Mouse (Mus musculus) CH12.LX (cell line): ENCODE measurements around the gene Pcdh15. TPM values are rescaled to one million over a fixed set of nuclear protein-coding genes. Genes with fewer than 3 reads are reported as not detected.

ENCODE experiments used
- DNase-seq: peaks from one replicate; pipeline ENCODE4 v3.0.0-alpha.2; 2013; ENCODE audit errors: extremely low read depth
- H3K27ac ChIP-seq: 2 replicates; pipeline ENCODE4 v1.5.1; 2012; ENCODE audit warnings: low read depth, mild to moderate bottlenecking, control low read depth, moderate library complexity; ENCODE audit not compliant: insufficient read depth
- H3K27me3 ChIP-seq: replicated peaks from 2 replicates; pipeline ENCODE3; 2012; ENCODE audit warnings: inconsistent platforms
- H3K36me3 ChIP-seq, 2 experiments: replicated peaks in 1 of 2; 2 replicates each; pipeline versions ENCODE3 to v1.6.1; 2012; ENCODE audit warnings: inconsistent platforms in 1 of 2, low read length in 1 of 2, mild to moderate bottlenecking in 1 of 2, mixed read lengths in 1 of 2, moderate library complexity in 1 of 2; ENCODE audit not compliant: control insufficient read depth in 1 of 2, insufficient read depth in 1 of 2
- H3K4me1 ChIP-seq, 2 experiments: 2 replicates each; pipeline ENCODE4 v1.6.1; 2012; ENCODE audit warnings: inconsistent platforms in 1 of 2, moderate library complexity in 1 of 2; ENCODE audit not compliant: insufficient read depth in 2 of 2, control insufficient read depth in 1 of 2
- H3K4me2 ChIP-seq: 2 replicates; pipeline ENCODE4 v1.6.1; 2012; ENCODE audit warnings: low read depth, mild to moderate bottlenecking, control low read depth; ENCODE audit not compliant: poor library complexity, insufficient read depth, severe bottlenecking
- H3K4me3 ChIP-seq, 3 experiments: fragments of 150-350 bp in 1 of 3; sonication (generic) in 1 of 3; replicated peaks in 1 of 3; 2 replicates each; pipeline versions ENCODE3 to v1.5.1; 2011 to 2012; ENCODE audit warnings: low read depth in 2 of 3, low read length in 2 of 3, mild to moderate bottlenecking in 2 of 3, moderate library complexity in 2 of 3, control low read depth in 1 of 3, improper control_type of control experiment in 1 of 3, inconsistent platforms in 1 of 3, mixed read lengths in 1 of 3; ENCODE audit not compliant: poor library complexity in 1 of 3
- H3K79me2 ChIP-seq: replicated peaks from 2 replicates; pipeline ENCODE4 v1.6.1; 2012; ENCODE audit warnings: mild to moderate bottlenecking, moderate library complexity; ENCODE audit not compliant: control insufficient read depth, poor library complexity, insufficient read depth, severe bottlenecking; ENCODE audit errors: extremely low read depth
- H3K9ac ChIP-seq: 2 replicates; pipeline ENCODE4 v1.6.1; 2012; ENCODE audit warnings: low read depth, mild to moderate bottlenecking, control low read depth, moderate library complexity; ENCODE audit not compliant: insufficient read depth
- H3K9me3 ChIP-seq: replicated peaks from 2 replicates; pipeline ENCODE3; 2012; ENCODE audit warnings: low read length, inconsistent platforms, mixed read lengths
- CHD1 ChIP-seq: IDR thresholded peaks from 2 replicates; pipeline ENCODE4 v1.6.1; 2012; ENCODE audit warnings: low read depth, low read length, improper control_type of control experiment, inconsistent platforms
- CHD2 ChIP-seq: IDR thresholded peaks from 2 replicates; pipeline ENCODE4 v1.6.1; 2011; ENCODE audit warnings: low read length, improper control_type of control experiment
- ELF1 ChIP-seq: IDR thresholded peaks from 2 replicates; pipeline ENCODE4 v1.6.1; 2014; ENCODE audit warnings: low read depth, mild to moderate bottlenecking, inconsistent platforms, low read length, improper control_type of control experiment
- EP300 ChIP-seq: IDR thresholded peaks from 2 replicates; pipeline ENCODE4 v1.6.1; 2011; ENCODE audit warnings: low read length, improper control_type of control experiment
- JUN ChIP-seq: IDR thresholded peaks from 2 replicates; pipeline ENCODE4 v1.6.1; 2011; ENCODE audit warnings: low read depth, mild to moderate bottlenecking, low read length, improper control_type of control experiment, moderate library complexity; ENCODE audit not compliant: insufficient read depth
- KAT2A ChIP-seq: IDR thresholded peaks from 2 replicates; pipeline ENCODE4 v1.6.1; 2012; ENCODE audit warnings: low read length, improper control_type of control experiment, inconsistent platforms; ENCODE audit not compliant: insufficient replicate concordance
- MAFK ChIP-seq: IDR thresholded peaks from 2 replicates; pipeline ENCODE4 v1.6.1; 2011; ENCODE audit warnings: low read length, improper control_type of control experiment; ENCODE audit not compliant: insufficient replicate concordance
- MAZ ChIP-seq: IDR thresholded peaks from 2 replicates; pipeline ENCODE4 v1.6.1; 2012; ENCODE audit warnings: low read depth, mild to moderate bottlenecking, inconsistent platforms, low read length, improper control_type of control experiment, moderate library complexity
- MEF2A ChIP-seq: IDR thresholded peaks from 2 replicates; pipeline ENCODE4 v1.6.1; 2014; ENCODE audit warnings: low read depth, mild to moderate bottlenecking, inconsistent platforms, low read length, improper control_type of control experiment, borderline replicate concordance
- MXI1 ChIP-seq: IDR thresholded peaks from 2 replicates; pipeline ENCODE4 v1.6.1; 2011; ENCODE audit warnings: mild to moderate bottlenecking, low read depth, low read length, improper control_type of control experiment
- MYC ChIP-seq: IDR thresholded peaks from 2 replicates; pipeline ENCODE4 v1.6.1; 2011; ENCODE audit warnings: low read depth, mild to moderate bottlenecking, improper control_type of control experiment, low read length
- PAX5 ChIP-seq: IDR thresholded peaks from 2 replicates; pipeline ENCODE4 v1.6.1; 2012; ENCODE audit warnings: low read length, inconsistent platforms, mixed read lengths
- POLR2A ChIP-seq: IDR thresholded peaks from 2 replicates; pipeline ENCODE4 v1.6.1; 2011; ENCODE audit warnings: low read depth, mild to moderate bottlenecking, improper control_type of control experiment, low read length
- POLR2AphosphoS2 ChIP-seq: IDR thresholded peaks from 2 replicates; pipeline ENCODE4 v1.6.1; 2011; ENCODE audit warnings: low read depth, low read length, improper control_type of control experiment
- RAD21 ChIP-seq: IDR thresholded peaks from 2 replicates; pipeline ENCODE4 v1.6.1; 2011; ENCODE audit warnings: low read depth, mild to moderate bottlenecking, low read length, improper control_type of control experiment, moderate library complexity
- TCF12 ChIP-seq: IDR thresholded peaks from 2 replicates; pipeline ENCODE4 v1.6.1; 2014; ENCODE audit warnings: low read depth, mild to moderate bottlenecking, inconsistent platforms, low read length, improper control_type of control experiment
- UBTF ChIP-seq: IDR thresholded peaks from 2 replicates; pipeline ENCODE4 v1.6.1; 2012; ENCODE audit warnings: low read depth, mild to moderate bottlenecking, inconsistent platforms, low read length, improper control_type of control experiment, moderate library complexity
- USF1 ChIP-seq: IDR thresholded peaks from 2 replicates; pipeline ENCODE4 v1.6.1; 2014; ENCODE audit warnings: low read depth, mild to moderate bottlenecking, inconsistent platforms, low read length, improper control_type of control experiment
- ZMIZ1 ChIP-seq: IDR thresholded peaks from 2 replicates; pipeline ENCODE4 v1.6.1; 2012; ENCODE audit warnings: low read depth, mild to moderate bottlenecking, inconsistent platforms, low read length, improper control_type of control experiment
- dilution Hi-C: fragments of 300-500 bp; cut with MboI; formaldehyde crosslinking; loops from 2 replicates; pipeline ENCODE4 v1.14.3; 2020; ENCODE audit warnings: low sequenced_read_pairs; ENCODE audit not compliant: extremely low pct_unique_long_range_greater_than_20kb, extremely low pct_ligation_motif_present
- in situ Hi-C: fragments of 300-500 bp; cut with MboI; formaldehyde crosslinking; loops from 3 replicates; pipeline ENCODE4 v1.14.3; 2019; ENCODE audit warnings: low sequenced_read_pairs, low pct_ligation_motif_present, low pct_unique_long_range_greater_than_20kb, mixed read lengths
- polyA plus RNA-seq: library from polyadenylated mRNA; unstranded; fragments of >175 nt; gene quantifications from 2 replicates; pipeline ENCODE4 v1.2.1, GENCODE M21; 2012; ENCODE audit warnings: low read depth; ENCODE audit not compliant: insufficient read length
- total RNA-seq, 2 experiments: library from RNA; depleted of rRNA; stranded (reverse); fragments of 300-350 nt in 1 of 2; fragments of >200 nt in 1 of 2; gene quantifications; 2 replicates each; pipeline ENCODE4 v1.2.3; 2012 to 2014

The Pcdh15 gene
- total and polyA plus RNA-seq, 3 experiments: not detected

DNA sequence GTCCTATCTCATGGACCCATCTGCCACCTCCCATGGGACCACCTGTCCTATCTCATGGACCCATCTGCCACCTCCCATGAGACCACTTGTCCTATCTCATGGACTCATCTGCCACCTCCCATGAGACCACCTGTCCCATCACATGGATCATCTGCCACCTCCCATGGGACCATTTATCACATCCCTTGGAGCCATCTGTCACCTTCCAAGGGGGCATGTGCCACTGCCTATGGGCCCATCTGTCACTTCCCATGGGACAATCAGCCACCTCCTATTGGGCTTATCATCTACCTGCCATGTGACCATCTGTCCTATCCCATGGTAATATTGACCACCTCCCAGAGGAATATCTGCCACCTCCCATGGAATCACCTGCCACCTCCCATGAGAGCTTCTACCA, 832.0 kb downstream of the Pcdh15 start:
- in situ Hi-C loops: no loop called here

DNA sequence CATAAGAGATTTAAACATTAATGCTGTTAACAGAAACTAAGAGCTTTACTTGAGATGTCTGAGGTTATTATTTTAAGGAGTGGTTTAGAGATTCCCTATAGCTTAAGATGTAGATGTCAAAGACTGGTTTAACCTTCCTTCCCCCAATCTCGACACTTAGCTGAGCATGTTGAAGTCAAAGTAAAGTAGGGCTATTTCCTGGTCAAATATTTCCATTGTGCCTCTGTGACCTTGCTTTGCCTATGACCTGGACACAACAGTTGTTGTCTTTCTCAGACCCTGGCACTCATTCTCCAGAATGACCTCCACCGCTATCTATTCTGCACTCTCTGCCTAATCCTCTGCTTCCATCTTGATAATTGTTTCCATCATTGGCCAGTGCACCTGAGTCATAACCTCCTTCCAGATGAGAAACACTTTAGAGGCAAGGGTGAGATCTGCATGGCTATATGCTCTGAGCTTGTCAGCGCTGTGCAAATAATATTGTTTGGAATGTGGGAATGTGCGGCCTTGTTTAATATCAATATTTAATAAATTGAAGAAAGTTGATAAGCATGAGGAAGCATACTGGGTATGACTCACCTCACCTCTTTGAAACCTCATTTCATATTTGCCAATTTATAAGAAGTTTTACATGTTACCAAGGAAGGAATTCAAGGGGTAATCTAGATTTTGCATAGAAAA, 833.0 kb downstream of the Pcdh15 start:
- Histone ChIP-seq H3K4me2 (no peak overlapping the region), H3K79me2 (no peaks in the 10 kb centered on the region), H3K36me3 (no peaks in the 10 kb centered on the region), H3K9ac (no peak overlapping the region), H3K4me1 (no peaks in the 10 kb centered on the region), H3K27ac (no peak overlapping the region), H3K27me3 (no peaks in the 10 kb centered on the region), H3K4me3 (no peak overlapping the region), H3K9me3 (peaks cover 39% of the 10 kb centered on the region)
- dilution Hi-C loops: no loop called here
- in situ Hi-C loops: no loop called here
- TF ChIP-seq USF1: no peak
- TF ChIP-seq TCF12: no peak
- TF ChIP-seq MXI1: no peak
- TF ChIP-seq RAD21: no peak
- no peak for TF ChIP-seq JUN
- TF ChIP-seq KAT2A: no peak
- TF ChIP-seq UBTF: no peak
- TF ChIP-seq MYC: no peak
- no peak for TF ChIP-seq ELF1
- no peak for TF ChIP-seq MEF2A
- no peak for TF ChIP-seq EP300
- TF ChIP-seq CHD2: no peak
- DNase-seq: no peak

More for the DNA sequence above, 832.0 kb downstream of the Pcdh15 start:
- Histone ChIP-seq H3K27ac (no peak overlapping the region), H3K4me2 (no peak overlapping the region), H3K79me2 (no peaks in the 10 kb centered on the region), H3K4me3 (no peak overlapping the region), H3K9me3 (peaks cover 39% of the 10 kb centered on the region), H3K9ac (no peak overlapping the region), H3K36me3 (no peaks in the 10 kb centered on the region), H3K27me3 (no peaks in the 10 kb centered on the region), H3K4me1 (no peaks in the 10 kb centered on the region)
- TF ChIP-seq PAX5: no peak
- dilution Hi-C loops: no loop called here
- no peak for DNase-seq

DNA sequence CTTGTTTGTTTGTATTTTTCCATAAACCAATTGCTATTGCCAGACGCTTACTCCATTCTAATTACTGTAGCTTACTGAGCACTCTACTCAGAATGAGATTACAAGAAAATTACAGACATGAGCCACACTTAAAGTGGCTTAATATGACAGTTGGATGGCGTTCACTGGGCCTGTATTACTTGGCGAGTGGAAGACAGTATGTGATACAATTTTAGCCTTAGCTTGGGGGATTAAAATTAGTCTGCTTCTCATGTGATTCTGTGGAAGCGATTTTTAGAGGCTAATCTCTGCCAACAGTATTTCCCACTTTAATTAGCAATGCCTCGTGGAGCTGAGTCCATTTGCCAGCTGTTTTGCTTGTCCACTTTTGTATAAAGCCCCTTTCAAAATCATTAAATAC, 837.0 kb downstream of the Pcdh15 start:
- dilution Hi-C loops: no loop called here
- Histone ChIP-seq H3K4me1 (no peaks in the 10 kb centered on the region), H3K27me3 (no peaks in the 10 kb centered on the region), H3K4me2 (no peak overlapping the region), H3K36me3 (no peaks in the 10 kb centered on the region), H3K9ac (no peak overlapping the region), H3K27ac (no peak overlapping the region), H3K9me3 (peaks cover 28% of the 10 kb centered on the region), H3K79me2 (no peaks in the 10 kb centered on the region), H3K4me3 (no peak overlapping the region)
- in situ Hi-C loops: no loop called here
- TF ChIP-seq USF1 (no peak), MXI1 (no peak), ELF1 (no peak), MAZ (no peak), POLR2A (no peak), UBTF (no peak), CHD1 (no peak), POLR2AphosphoS2 (no peak), ZMIZ1 (no peak), MAFK (no peak), TCF12 (no peak)
- no peak for DNase-seq
